Mouse (Mus musculus) heart, postnatal 14 days (tissue): ENCODE data around the gene Rarg. TPM values are rescaled to one million over a fixed set of nuclear protein-coding genes. Genes with fewer than 3 reads are reported as not detected.

Experiments
- DNase-seq, 2 experiments: peaks; one replicate each; pipeline ENCODE4 v3.0.0; 2021 to 2022
- intact Hi-C: fragments of 180-260 bp; cut with DNase I; formaldehyde crosslinking; loops from one replicate; pipeline ENCODE4 v1.15.1; 2025
- total RNA-seq, 2 experiments: library from RNA; stranded (reverse); gene quantifications; 2 replicates each; pipeline ENCODE4 v1.2.3; 2021

The Rarg gene
- total RNA-seq, 2 experiments from 2014 or later: 18.9 to 21.1 TPM

GRCm38 (mm10) chr15:102262582-102262981 lies 5.3 kb upstream of the Rarg start:
- no peak for DNase-seq
- intact Hi-C loops: no loop called here

- DNase-seq: no peak
- intact Hi-C loops: no loop called here
Measured at GRCm38 (mm10) chr15:102258581-102259253, 1.4 kb upstream of the Rarg start.

- intact Hi-C loops: no loop called here
- DNase-seq: peak; percentile 64 to 65
Measured at GRCm38 (mm10) chr15:102258076-102258470, 756 bp upstream of the Rarg start.

GRCm38 (mm10) chr15:102256431-102257201 lies 701 bp downstream of the Rarg start:
- intact Hi-C loops: no loop called here

GRCm38 (mm10) chr15:102255547-102256255 lies 1.6 kb downstream of the Rarg start:
- intact Hi-C loops: no loop called here
- DNase-seq: no peak

More at GRCm38 (mm10) chr15:102256431-102257201, 701 bp downstream of the Rarg start:
- DNase-seq: no peak

GRCm38 (mm10) chr15:102250521-102250920 lies 6.8 kb downstream of the Rarg start:
- no peak for DNase-seq
- intact Hi-C loops: no loop called here

GRCm38 (mm10) chr15:102249967-102250366 lies 7.3 kb downstream of the Rarg start:
- no peak for DNase-seq
- intact Hi-C loops: loop anchor here (2.0 kb wide), 1 partner anchor 29 kb away; the partner anchor contains the start of gene Mfsd5

- intact Hi-C loops: loop anchor here (2.0 kb wide), 1 partner anchor 30 kb away; the partner anchor contains the start of gene Mfsd5
- peak in 1 of 2 experiments; percentile 61 for DNase-seq
Measured at GRCm38 (mm10) chr15:102249251-102249691, 8.0 kb downstream of the Rarg start.

- intact Hi-C loops: loop anchor here (2.0 kb wide), 1 partner anchor 30 kb away; the partner anchor contains the start of gene Mfsd5
- no peak for DNase-seq
Measured at GRCm38 (mm10) chr15:102248812-102249191, 8.5 kb downstream of the Rarg start.

- intact Hi-C loops: loop anchor here (2.0 kb wide), 1 partner anchor 31 kb away; the partner anchor contains the start of gene Mfsd5
- DNase-seq: no peak
Measured at GRCm38 (mm10) chr15:102248131-102248811, 9.0 kb downstream of the Rarg start.

- DNase-seq: peak; percentile 79 to 87
- intact Hi-C loops: loop anchor here (2.0 kb wide), 1 partner anchor 31 kb away; the partner anchor contains the start of gene Mfsd5
Measured at GRCm38 (mm10) chr15:102247252-102248130, 9.8 kb downstream of the Rarg start.

- intact Hi-C loops: no loop called here
- DNase-seq: peak; percentile 96 to 97
Measured at GRCm38 (mm10) chr15:102246866-102247251, 10.5 kb downstream of the Rarg start.

- intact Hi-C loops: no loop called here
- peak; percentile 77 to 78 for DNase-seq
Measured at GRCm38 (mm10) chr15:102245891-102246741, 11.2 kb downstream of the Rarg start.

GRCm38 (mm10) chr15:102245461-102245881 lies 11.8 kb downstream of the Rarg start:
- no peak for DNase-seq

GRCm38 (mm10) chr15:102244306-102245191 lies 12.8 kb downstream of the Rarg start:
- no peak for DNase-seq
- intact Hi-C loops: no loop called here

More at GRCm38 (mm10) chr15:102245461-102245881, 11.8 kb downstream of the Rarg start:
- intact Hi-C loops: no loop called here

GRCm38 (mm10) chr15:102243229-102244190 lies 13.8 kb downstream of the Rarg start:
- intact Hi-C loops: no loop called here
- peak; percentile 52 to 63 for DNase-seq
